Mouse (Mus musculus): ENCODE measurements at regions not wholly inside any gene's neighbourhood (a gene's known extent, or its start where the extent isn't known, plus 50 kb on each side); places are given as distances from the start of the nearest gene placed in this dataset.

- peak; percentile 75 for DNase-seq (ENCODE audit: extremely low read depth, insufficient read length, low spot score)
Measured at GRCm38 (mm10) chr1:138343451-138343850, 69.9 kb downstream of the Atp6v1g3 start.

DNA sequence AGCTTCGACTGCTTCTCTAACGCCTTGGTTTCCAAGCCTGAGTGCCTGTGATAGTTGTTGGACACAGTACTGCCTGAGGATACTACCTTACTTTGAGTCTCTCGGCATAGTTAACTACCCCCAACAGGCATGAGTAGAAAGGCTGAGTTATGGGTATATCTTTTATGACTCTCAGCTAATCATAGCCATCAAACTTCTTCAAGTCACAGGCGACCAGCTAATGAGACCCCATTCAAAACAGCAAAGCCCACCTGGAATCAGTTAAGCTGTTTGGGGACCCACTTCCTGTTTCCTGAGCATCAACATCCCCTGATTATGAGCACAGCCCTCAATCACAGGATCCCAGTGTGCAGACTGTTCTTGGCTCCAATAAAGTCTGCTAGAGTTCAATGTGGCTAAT is 71.4 kb downstream of the Atp6v1g3 start:
- no peak for DNase-seq (ENCODE audit: extremely low read depth, insufficient read length, low spot score)

DNA sequence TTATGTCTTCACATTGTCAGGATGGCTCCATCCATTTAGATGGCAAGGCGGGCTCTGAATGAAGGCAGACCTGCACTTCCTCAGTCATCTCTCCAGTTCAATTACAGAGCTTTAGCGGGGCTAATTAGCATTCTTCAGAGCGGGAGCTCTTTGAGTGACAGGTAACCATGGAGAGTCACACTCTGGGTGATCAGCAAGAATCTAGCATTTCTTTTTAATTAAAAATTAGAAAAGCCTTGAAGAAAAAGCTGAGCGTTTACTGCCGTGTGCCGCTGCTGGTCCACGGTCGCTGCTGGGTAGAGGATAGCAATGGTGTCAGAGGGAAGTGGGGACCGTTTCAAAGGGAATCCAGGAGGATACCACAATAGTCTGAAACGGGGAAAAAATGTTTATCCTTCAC is 72.5 kb downstream of the Atp6v1g3 start:
- DNase-seq (ENCODE audit: extremely low read depth, insufficient read length, low spot score), result no peak

DNA sequence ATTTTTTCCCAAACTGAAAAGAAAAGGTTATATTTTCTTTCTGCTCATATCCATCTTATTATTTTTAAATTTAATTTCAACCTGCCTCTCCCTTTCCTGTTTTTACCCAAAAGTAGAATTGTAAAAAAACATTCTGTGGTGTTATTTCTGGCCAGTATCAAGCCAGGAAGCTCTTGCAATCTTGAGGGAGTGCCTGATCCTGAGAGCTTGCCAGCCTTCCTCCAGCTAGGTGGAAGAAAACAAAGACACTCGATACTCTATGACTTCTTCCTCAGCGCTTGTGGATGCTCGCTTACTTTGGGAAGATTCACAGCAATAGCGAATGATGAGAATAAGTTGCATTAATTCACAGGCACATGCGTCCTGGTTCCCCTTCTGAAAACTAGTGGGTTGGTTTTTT is 73.4 kb downstream of the Atp6v1g3 start:
- DNase-seq (ENCODE audit: extremely low read depth, insufficient read length, low spot score), result no peak

- DNase-seq (ENCODE audit: extremely low read depth, insufficient read length, low spot score), result peak; percentile 88
Measured at GRCm38 (mm10) chr1:138348447-138348846, 74.9 kb downstream of the Atp6v1g3 start.

DNA sequence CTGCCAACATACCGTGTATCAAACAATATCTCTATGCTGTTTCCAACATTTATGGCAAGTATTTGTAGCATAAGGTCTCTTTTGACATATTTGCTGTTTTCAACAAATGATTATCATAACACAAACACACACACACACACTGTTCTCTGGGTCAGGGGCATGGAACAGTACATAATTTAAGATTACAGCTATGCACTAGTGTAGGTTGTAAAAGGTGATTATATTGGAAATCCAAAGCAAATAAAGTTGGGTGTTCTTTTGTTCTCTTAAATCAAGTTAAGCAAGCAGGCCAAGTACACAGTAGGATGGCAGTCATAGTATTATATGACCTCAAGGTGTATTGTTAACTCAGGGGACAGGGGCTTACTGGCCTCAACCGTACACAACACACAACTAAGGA is 75.6 kb downstream of the Atp6v1g3 start:
- DNase-seq (ENCODE audit: extremely low read depth, insufficient read length, low spot score), result no peak

DNA sequence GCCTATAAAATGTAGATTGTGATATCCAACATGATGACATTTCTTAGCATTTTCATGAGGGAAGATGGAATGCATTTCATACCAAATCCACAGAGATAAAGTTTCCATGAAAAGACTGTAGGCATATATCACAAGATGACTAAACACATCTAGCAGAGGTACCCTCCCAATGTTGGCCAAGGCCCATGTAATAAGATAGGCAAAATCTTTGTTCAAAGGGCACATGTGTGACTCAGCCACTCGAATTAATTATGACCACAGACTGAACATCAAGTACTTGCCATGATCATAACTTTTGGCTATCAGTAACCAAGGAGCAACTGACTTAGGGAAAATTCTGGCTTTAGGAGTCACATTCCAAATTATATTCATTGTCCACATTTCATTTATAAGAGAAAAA is 82.9 kb downstream of the Atp6v1g3 start:
- no peak for DNase-seq (ENCODE audit: extremely low read depth, insufficient read length, low spot score)

DNA sequence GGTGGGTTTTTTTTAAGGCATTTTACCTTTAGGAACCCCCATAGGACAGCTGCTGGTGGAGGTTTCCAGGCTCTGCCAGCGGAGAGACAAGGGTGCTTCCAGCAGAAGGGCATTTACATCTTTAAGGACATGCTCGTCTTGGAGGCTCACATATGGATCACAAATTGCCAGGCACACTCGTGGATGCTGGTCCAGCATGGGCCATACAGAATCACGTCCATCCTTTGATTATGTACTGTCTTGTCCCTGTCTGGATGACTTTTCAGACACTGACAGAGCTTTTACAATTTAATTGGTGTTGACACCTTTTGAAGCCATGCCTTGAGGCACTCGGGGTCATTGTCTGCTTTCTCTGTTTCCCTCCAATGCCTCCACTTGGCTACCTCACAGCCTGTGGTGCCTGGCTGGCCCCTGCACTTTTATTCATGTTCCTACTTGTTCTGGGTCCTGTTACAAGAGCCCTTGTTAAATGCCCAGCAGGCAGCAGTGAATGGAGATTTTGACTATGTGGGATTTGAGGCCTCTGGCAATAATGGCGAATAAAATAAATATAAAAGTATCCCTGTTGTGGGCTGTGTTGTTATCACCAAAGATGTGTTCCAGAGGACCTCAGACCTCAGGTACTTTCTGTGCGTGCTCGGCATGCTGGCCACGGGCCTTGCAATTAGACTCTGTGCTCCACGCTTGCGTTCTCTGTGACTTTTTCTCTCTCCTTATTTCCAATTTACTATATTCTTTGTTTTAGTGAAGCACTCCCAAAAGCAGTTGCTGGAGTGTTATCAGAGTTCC is 89.3 kb downstream of the Atp6v1g3 start:
- DNase-seq (ENCODE audit: extremely low read depth, insufficient read length, low spot score), result no peak

DNA sequence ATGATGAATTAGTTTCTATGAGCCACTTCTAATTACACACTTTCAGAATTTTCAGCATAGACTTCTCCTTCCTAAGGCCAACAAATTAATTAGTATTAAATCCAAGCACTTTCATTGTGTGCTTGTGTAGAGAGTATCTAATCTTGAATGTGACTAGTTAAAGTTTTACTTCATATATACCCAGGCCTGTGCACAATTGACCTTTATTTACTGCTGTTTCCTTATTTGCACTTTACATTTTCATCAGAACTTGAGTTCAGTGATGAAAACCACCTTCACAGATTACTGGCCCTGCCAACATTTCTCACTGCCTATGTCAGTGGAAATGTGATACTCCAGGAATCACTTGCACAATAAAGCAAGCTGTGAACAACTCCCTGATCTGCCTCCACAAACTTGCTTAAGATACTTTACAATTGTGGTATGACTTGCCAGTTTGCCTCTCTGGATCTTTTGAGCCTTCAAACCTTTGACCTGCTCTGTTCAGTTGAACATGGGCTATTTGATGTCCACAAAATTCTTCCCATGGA is 96.5 kb downstream of the Atp6v1g3 start:
- peak; percentile 39 for DNase-seq (ENCODE audit: extremely low read depth, insufficient read length, low spot score)

GRCm38 (mm10) chr1:138371474-138371873 is 97.9 kb downstream of the Atp6v1g3 start:
- DNase-seq (ENCODE audit: extremely low read depth, insufficient read length, low spot score), result no peak

DNA sequence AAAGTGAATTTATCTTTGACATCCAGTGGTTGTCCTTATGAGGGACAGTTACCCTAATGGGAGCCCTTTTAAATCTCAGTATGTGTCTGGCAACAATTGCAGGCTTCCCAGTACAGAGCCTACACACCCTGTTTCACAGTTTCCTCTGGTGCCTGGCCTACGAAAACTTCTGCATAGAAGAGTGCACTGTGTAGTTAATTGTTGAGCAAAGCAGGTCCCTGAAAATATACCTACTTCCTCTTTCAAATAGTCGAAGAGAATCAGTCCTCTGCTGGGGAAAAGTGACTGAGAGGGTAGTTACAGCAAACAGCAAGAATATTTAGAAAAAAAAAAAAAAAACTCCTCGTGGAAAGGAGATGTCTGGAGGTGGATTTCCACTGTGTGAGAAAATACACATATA is 110.6 kb downstream of the Atp6v1g3 start:
- DNase-seq (ENCODE audit: extremely low read depth, insufficient read length, low spot score), result no peak

DNA sequence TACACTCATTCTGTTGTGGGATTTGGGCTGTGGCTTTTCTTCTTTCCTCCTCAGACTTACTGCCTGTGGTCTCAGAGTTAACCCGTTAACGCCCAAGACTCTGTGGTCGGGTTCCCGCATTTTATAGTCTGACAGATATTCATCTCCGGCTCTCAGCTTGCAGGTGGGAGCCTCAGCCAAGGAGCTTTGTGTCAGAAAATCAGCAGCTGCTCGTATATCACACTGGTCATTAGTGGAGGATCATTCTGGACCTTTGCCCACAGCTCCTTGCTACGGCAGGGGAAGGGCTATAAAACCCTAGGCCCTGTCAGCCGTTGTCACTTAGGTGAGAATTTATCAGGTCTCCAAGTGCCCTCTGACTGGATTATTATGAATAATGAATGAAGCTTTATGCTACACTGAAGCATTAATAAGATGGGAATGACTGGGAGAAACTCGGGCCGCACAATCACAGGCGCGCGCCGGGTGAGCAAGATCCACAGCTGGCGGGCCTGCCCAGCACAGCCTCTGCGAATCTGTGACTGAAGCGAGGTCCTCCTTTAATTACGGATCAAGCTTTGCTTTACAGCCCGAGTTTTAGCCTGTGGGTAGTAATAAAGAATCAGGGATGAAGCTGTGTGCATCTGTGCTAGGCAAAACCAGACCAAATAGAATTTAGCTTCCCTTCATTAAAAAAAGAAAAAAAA is 111.8 kb downstream of the Atp6v1g3 start:
- DNase-seq (ENCODE audit: extremely low read depth, insufficient read length, low spot score), result no peak

DNA sequence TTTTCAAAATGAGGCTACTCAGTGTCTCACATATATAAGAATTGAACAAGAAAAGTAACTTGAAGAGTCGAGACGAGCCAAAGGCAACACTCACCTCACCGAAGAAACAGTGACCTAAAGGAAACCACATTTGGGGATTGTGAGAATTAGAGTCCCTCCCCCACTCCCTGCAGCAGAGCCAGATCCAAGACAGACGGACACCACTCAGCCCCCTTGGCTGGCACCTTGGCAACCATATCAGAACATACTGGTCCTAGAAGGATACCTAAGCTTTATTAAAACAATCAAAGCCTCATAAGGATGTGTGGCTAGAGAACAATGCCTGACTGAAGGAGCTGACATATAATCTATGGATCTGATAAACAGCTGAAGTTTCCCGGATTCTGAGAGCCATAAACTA is 112.5 kb downstream of the Atp6v1g3 start:
- DNase-seq (ENCODE audit: extremely low read depth, insufficient read length, low spot score), result no peak

DNA sequence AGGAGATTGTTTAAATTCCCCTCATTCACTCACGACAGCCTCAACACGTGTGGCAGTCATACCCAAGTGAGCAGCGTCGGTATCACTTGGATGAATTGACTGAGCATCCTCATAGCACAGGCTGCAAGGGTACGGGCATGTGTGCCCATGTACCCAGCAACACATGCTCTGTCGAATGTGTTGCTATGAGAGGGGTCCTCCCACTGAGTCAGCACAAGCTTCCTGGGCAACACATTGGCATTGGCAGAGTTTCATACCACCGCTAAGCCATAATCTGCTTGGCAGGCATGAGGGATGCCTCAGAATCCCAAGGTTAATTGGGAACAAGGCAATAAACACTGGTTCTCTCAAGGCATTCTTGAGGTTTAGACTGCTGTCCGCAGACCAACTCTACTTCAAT is 115.1 kb downstream of the Atp6v1g3 start:
- no peak for DNase-seq (ENCODE audit: extremely low read depth, insufficient read length, low spot score)

DNA sequence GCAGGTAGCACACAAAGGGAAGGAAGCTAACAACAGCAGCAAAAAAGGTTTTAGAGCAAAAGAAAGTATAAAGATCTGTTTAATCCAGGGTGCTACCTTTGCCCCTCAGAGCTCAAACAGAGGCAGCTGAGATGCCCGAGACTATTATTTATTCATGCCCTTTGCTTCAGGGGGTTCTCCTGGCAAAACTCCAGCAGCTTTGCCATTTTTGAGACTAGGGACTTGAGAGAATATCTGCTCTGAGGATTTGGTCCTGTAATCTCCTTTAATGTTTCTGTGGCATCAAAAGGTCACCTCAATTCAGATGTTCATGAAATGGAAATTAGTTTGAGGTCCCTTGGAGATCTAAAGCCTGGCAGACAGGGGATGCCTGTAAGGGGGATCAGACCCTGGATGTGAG is 116.1 kb downstream of the Atp6v1g3 start:
- no peak for DNase-seq (ENCODE audit: extremely low read depth, insufficient read length, low spot score)

- no peak for DNase-seq (ENCODE audit: extremely low read depth, insufficient read length, low spot score)
Measured at GRCm38 (mm10) chr1:138418610-138419009, 145.1 kb downstream of the Atp6v1g3 start.

DNA sequence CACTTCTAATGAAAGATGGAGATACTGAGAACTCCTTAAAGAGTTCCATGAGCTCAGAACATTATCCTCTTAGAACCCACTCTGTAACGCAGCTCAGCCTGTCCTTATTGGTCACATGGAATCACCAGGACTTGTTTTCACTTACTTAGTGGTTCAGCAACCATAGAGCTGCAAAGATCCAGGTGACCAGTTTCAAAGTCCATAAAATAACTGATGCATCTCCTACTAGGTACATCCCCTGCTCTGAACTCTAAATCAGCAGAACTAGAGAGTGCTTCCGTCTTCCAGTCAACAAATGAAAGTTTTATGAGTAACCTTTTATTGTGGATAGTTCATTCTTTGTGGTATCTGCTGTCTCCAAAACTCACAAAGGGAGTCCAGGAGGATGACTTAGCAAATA is 153.9 kb downstream of the Atp6v1g3 start:
- no peak for DNase-seq (ENCODE audit: extremely low read depth, insufficient read length, low spot score)
